Mouse (Mus musculus) heart, postnatal 0 days (tissue): ENCODE results near the gene Tgm2. TPM values are rescaled to one million over a fixed set of nuclear protein-coding genes. Genes with fewer than 3 reads are reported as not detected.

Experiments
- ATAC-seq: fragments of 200-750 bp; cut with Nextera tagmentation; 2 replicates; pipeline ENCODE4 v1.8.0; 2017; ENCODE audit warnings: low read depth, moderate number of reproducible peaks, moderate library complexity; ENCODE audit not compliant: insufficient read depth
- DNase-seq: peaks from one replicate; pipeline ENCODE4 v3.0.0-alpha.2; 2016; ENCODE audit warnings: low spot score
- H3K27ac ChIP-seq: fragments of 300-500 bp; sonication (generic); 2 replicates; pipeline ENCODE4 v1.5.1; 2014; ENCODE audit warnings: low read depth, mild to moderate bottlenecking
- H3K27me3 ChIP-seq: fragments of 300-500 bp; sonication (generic); 2 replicates; pipeline ENCODE4 v1.6.1; 2014; ENCODE audit warnings: low read length, mixed read lengths; ENCODE audit not compliant: control insufficient read depth, insufficient read depth
- H3K36me3 ChIP-seq: fragments of 300-500 bp; sonication (generic); replicated peaks from 2 replicates; pipeline ENCODE4 v1.6.1; 2014; ENCODE audit warnings: low read length, mixed read lengths; ENCODE audit not compliant: control insufficient read depth, insufficient read depth
- H3K4me1 ChIP-seq: fragments of 300-500 bp; sonication (generic); 2 replicates; pipeline ENCODE4 v1.6.1; 2014; ENCODE audit warnings: antibody characterized with exemption; ENCODE audit not compliant: control insufficient read depth, insufficient read depth
- H3K4me2 ChIP-seq: fragments of 300-500 bp; sonication (generic); 2 replicates; pipeline ENCODE4 v1.6.1; 2014; ENCODE audit warnings: low read depth, mild to moderate bottlenecking, low read length, moderate library complexity
- H3K4me3 ChIP-seq: fragments of 300-500 bp; sonication (generic); 2 replicates; pipeline ENCODE4 v1.5.1; 2014; ENCODE audit warnings: low read depth, low read length
- H3K9ac ChIP-seq: fragments of 300-500 bp; sonication (generic); replicated peaks from 2 replicates; pipeline ENCODE4 v1.6.1; 2014; ENCODE audit warnings: low read depth, low read length, mixed read lengths
- H3K9me3 ChIP-seq: fragments of 300-500 bp; sonication (generic); replicated peaks from 2 replicates; pipeline ENCODE4 v1.6.1; 2016; ENCODE audit warnings: low read length; ENCODE audit not compliant: control insufficient read depth
- CTCF ChIP-seq: IDR thresholded peaks from 2 replicates; pipeline ENCODE4 v1.5.1; 2016; ENCODE audit warnings: antibody characterized with exemption, control low read depth, low read depth
- EP300 ChIP-seq: IDR thresholded peaks from 2 replicates; pipeline ENCODE4 v1.6.1; 2016; ENCODE audit warnings: antibody characterized with exemption, low read depth
- WGBS: fragments of 180-500 bp; shearing (Covaris S2); extraction: QIAGEN DNeasy Blood & Tissue Kit; methylation state at CpG from one replicate; pipeline ENCODE4 v1.1.7; 2014; 5-methylcytosine and 5-hydroxymethylcytosine counted together
- polyA plus RNA-seq: library from polyadenylated mRNA; unstranded; fragments of >200 nt; fragmentation: Nextera tagmentation; extraction: Ambion mirVana; gene quantifications from 2 replicates; pipeline ENCODE4 v1.2.1, GENCODE M21; 2015
- total RNA-seq: library from RNA; depleted of rRNA; stranded (reverse); fragments of >200 nt; gene quantifications from 2 replicates; pipeline ENCODE4 v1.2.3, GENCODE M21; 2014; ENCODE audit warnings: low replicate concordance

Tgm2 gene
- total and polyA plus RNA-seq, 2 experiments from 2014 or later = 155 to 445 TPM

DNA sequence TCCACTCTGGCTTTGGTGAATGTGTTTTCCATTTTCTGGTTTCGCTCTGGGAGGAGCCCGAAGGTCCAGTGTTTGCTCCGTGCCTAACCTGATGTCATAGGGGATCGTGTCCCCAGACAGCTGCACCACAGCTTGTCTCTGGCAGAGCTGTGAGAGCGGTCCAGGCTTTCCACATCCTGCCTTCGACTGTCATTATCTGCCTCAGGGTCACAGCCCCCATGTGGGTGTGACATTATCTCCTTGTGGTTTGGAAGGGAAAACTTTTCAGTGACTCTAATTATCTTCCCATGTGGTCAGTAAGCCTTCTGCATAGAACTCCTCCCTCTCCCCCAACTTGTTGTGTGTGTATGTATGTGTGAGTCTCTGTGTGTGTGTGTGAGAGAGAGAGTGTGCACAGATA, 40.6 kb downstream of the Tgm2 start:
- Histone ChIP-seq H3K27ac (no peak overlapping the region), H3K4me2 (no peak overlapping the region), H3K4me3 (no peak overlapping the region), H3K4me1 (peaks cover 11% of the 10 kb centered on the region), H3K9ac (no peak overlapping the region), H3K27me3 (no peaks in the 10 kb centered on the region), H3K9me3 (no peaks in the 10 kb centered on the region), H3K36me3 (no peaks in the 10 kb centered on the region)
- TF ChIP-seq EP300 (no peak), CTCF (no peak)
- DNase-seq = no peak
- ATAC-seq = no peak
- WGBS = 66% methylated on average over 6 of the region's 6 CpGs

DNA sequence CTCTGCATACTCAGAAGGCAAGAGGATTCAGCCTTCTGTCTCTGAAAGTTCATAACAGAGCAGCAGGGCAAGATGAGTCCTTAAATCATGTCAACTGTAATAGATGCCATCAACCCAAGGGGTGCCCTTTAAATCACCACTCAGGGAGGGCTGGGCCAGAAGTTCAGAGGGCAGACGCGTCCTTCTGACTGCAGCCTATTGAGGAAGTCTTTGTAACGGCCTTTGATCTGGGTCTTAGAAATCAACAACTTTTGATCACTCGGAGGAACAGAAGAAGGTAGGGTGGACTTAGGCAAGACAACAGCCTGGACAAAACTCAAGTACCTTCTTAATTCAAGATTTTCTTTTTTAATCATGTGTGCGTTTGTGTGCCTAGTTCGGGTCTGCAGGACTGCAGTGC, 41.3 kb downstream of the Tgm2 start:
- Histone ChIP-seq H3K4me1 (peaks cover 11% of the 10 kb centered on the region), H3K4me2 (no peak overlapping the region), H3K4me3 (no peak overlapping the region), H3K27me3 (no peaks in the 10 kb centered on the region), H3K9me3 (no peaks in the 10 kb centered on the region), H3K9ac (no peak overlapping the region), H3K36me3 (no peaks in the 10 kb centered on the region), H3K27ac (no peak overlapping the region)
- no peak for ATAC-seq
- WGBS = 87% methylated on average over 6 of the region's 6 CpGs
- no peak for DNase-seq
- TF ChIP-seq EP300 (no peak), CTCF (no peak)

DNA sequence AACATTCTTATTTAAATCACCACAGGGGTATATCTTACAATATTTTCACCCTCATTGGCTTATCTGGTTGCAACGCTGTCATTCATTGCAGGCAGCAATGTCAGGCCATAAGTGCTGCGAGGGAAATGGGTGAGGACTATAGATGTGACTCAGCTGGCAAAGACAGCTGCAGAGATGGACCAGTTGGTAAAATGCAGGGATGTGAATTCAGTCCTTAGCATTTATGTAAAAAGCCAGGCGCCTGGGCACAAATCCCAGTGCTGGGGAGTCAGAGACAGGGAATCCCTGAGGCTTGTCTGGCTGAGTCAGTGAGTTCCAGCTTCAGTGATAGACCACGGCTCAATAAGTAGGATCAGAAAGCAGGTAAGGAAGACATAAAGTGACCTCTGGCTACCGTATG, 44.5 kb downstream of the Tgm2 start:
- no peaks in the 10 kb centered on the region for H3K36me3 ChIP-seq
- no peaks in the 10 kb centered on the region for H3K9me3 ChIP-seq
- TF ChIP-seq EP300 (no peak), CTCF (no peak)
- H3K4me3 ChIP-seq = no peak overlapping the region
- H3K4me2 ChIP-seq = no peak overlapping the region
- DNase-seq (no peak), ATAC-seq (no peak)
- H3K9ac ChIP-seq = no peak overlapping the region
- no peaks in the 10 kb centered on the region for H3K27me3 ChIP-seq
- H3K4me1 ChIP-seq = peaks cover 2% of the 10 kb centered on the region; the same call in 1 of the 2 replicates
- H3K27ac ChIP-seq = no peak overlapping the region
- 74% methylated on average over 5 of the region's 5 CpGs for WGBS

DNA sequence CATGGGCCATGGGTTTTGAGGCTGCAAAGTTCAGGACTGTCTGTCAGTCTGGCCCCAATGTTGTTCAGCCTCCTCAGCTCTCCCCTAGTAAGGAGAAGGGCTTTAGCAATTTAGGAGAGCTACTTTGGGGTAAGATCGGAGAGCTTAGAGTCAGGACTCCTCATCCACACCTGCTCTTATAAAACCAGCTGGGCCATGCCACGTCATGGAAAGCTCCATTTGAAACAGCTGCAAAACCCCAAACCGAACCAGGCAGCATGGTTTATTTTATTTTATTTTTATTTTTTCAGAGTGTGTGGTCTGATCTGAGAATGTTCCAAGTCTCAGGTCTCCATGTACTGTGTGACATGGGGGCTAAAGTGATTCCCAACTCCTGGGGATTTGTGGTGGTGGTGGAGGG, 46.7 kb downstream of the Tgm2 start:
- ATAC-seq (no peak), DNase-seq (no peak)
- Histone ChIP-seq H3K4me1 (peaks cover 4% of the 10 kb centered on the region; the same call in 1 of the 2 replicates), H3K27ac (no peak overlapping the region), H3K9me3 (no peaks in the 10 kb centered on the region), H3K27me3 (no peaks in the 10 kb centered on the region), H3K9ac (no peak overlapping the region), H3K36me3 (no peaks in the 10 kb centered on the region), H3K4me2 (no peak overlapping the region), H3K4me3 (no peak overlapping the region)
- WGBS = 86% methylated on average over 3 of the region's 3 CpGs
- no peak for TF ChIP-seq CTCF
- no peak for TF ChIP-seq EP300

DNA sequence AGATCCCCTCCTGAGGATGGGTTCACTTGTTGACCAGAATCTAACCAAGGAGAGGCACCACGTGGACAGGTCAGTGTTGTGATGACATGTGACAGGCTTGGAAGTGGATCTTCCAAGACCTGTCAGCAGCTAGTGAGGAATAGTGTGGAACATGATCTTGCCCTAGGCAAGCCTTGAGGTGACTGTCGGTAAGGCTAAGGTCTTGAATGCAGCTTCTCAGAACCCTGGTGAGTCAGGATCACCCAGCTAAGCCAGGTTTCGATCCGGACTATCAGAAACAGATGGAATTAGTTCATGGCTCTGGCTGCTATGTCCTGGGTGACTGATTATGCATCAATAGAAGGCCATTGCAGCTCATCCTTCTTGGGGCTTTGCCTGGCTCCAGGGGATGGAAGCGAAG, 47.5 kb downstream of the Tgm2 start:
- WGBS = 86% methylated on average over 5 of the region's 5 CpGs
- DNase-seq = no peak

DNA sequence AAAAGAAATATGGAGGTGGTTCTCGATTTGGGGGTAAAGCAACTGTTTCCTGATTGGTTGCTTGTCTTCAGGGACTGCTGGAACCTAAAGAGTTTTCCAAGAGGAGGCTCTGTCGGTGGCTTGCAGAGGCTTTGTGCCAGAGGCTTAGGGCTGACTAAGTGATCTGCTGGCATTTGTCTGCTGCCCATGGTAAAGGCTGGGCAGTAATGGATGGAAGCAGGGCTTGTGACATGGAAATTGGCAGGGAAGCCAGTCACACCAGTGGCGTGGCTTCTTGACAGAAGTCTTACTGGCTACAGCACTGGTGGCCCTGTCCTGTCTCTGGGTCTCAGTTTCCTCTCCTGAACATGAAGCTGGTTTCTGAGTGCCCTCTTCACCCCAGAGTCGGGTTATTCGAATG, 49.2 kb downstream of the Tgm2 start:
- 69% methylated on average over 5 of the region's 5 CpGs for WGBS
- Histone ChIP-seq H3K4me3 (no peak overlapping the region), H3K27me3 (no peaks in the 10 kb centered on the region), H3K36me3 (no peaks in the 10 kb centered on the region), H3K4me2 (no peak overlapping the region), H3K9ac (no peak overlapping the region), H3K9me3 (no peaks in the 10 kb centered on the region), H3K27ac (no peak overlapping the region), H3K4me1 (peaks cover 13% of the 10 kb centered on the region)
- TF ChIP-seq CTCF (no peak), EP300 (no peak)
- ATAC-seq (no peak), DNase-seq (no peak)

More for the DNA sequence above, 47.5 kb downstream of the Tgm2 start:
- Histone ChIP-seq H3K36me3 (no peaks in the 10 kb centered on the region), H3K4me1 (peaks cover 7% of the 10 kb centered on the region; the same call in 1 of the 2 replicates), H3K9ac (no peak overlapping the region), H3K4me3 (no peak overlapping the region), H3K9me3 (no peaks in the 10 kb centered on the region), H3K4me2 (no peak overlapping the region), H3K27me3 (no peaks in the 10 kb centered on the region), H3K27ac (no peak overlapping the region)
- no peak for ATAC-seq
- no peak for TF ChIP-seq EP300
- no peak for TF ChIP-seq CTCF
